Mouse (Mus musculus): ENCODE results near the gene Map3k9. TPM values are rescaled to one million over a fixed set of nuclear protein-coding genes. Genes with fewer than 3 reads are reported as not detected.

Gene Map3k9
- polyA plus RNA-seq, 1 experiment, result 0.48 TPM

- Histone ChIP-seq H3K9me3 (peaks cover 8% of the 10 kb centered on the region), H3K36me3 (replicated peaks; ENCODE audit: low read length) (no peaks in the 10 kb centered on the region), H3K4me1 (peaks cover 13% of the 10 kb centered on the region), H3K4me3 (replicated peaks) (no peak overlapping the region), H3K27me3 (replicated peaks) (peaks cover 44% of the 10 kb centered on the region)
- no peak for TF ChIP-seq FLI1 (IDR thresholded peaks at IDR 0.05; ENCODE audit: low read length)
- no peak for TF ChIP-seq GATA1 (IDR thresholded peaks at IDR 0.05; ENCODE audit: borderline replicate concordance, low read length)
Observed at GRCm38 (mm10) chr12:81789499-81789898, 8.5 kb upstream of the Map3k9 start.

GRCm38 (mm10) chr12:81788672-81789084, 7.7 kb upstream of the Map3k9 start:
- Histone ChIP-seq H3K36me3 (replicated peaks; ENCODE audit: low read length) (no peaks in the 10 kb centered on the region), H3K4me1 (peaks cover 13% of the 10 kb centered on the region), H3K4me3 (replicated peaks) (peak overlapping the region; percentile 72), H3K27me3 (replicated peaks) (peaks cover 44% of the 10 kb centered on the region), H3K9me3 (peaks cover 8% of the 10 kb centered on the region)
- TF ChIP-seq FLI1 (IDR thresholded peaks at IDR 0.05; ENCODE audit: low read length), result no peak

- peaks cover 8% of the 10 kb centered on the region for H3K9me3 ChIP-seq
- peaks cover 46% of the 10 kb centered on the region for H3K27me3 ChIP-seq (replicated peaks)
- TF ChIP-seq FLI1 (IDR thresholded peaks at IDR 0.05; ENCODE audit: low read length) (no peak), GATA1 (IDR thresholded peaks at IDR 0.05; ENCODE audit: borderline replicate concordance, low read length) (no peak)
Observed at GRCm38 (mm10) chr12:81787262-81787661, 6.3 kb upstream of the Map3k9 start.

GRCm38 (mm10) chr12:81783301-81783700, 2.3 kb upstream of the Map3k9 start:
- TF ChIP-seq FLI1 (IDR thresholded peaks at IDR 0.05; ENCODE audit: low read length), result no peak
- TF ChIP-seq GATA1 (IDR thresholded peaks at IDR 0.05; ENCODE audit: borderline replicate concordance, low read length), result no peak
- Histone ChIP-seq H3K4me1 (peaks cover 20% of the 10 kb centered on the region), H3K27me3 (replicated peaks) (peaks cover 72% of the 10 kb centered on the region), H3K36me3 (replicated peaks; ENCODE audit: low read length) (no peaks in the 10 kb centered on the region), H3K4me3 (replicated peaks) (no peak overlapping the region), H3K9me3 (no peaks in the 10 kb centered on the region)

More at GRCm38 (mm10) chr12:81787262-81787661, 6.3 kb upstream of the Map3k9 start:
- Histone ChIP-seq H3K4me1 (peaks cover 7% of the 10 kb centered on the region), H3K36me3 (replicated peaks; ENCODE audit: low read length) (no peaks in the 10 kb centered on the region), H3K4me3 (replicated peaks) (no peak overlapping the region)

GRCm38 (mm10) chr12:81782606-81783005, 1.6 kb upstream of the Map3k9 start:
- Histone ChIP-seq H3K9me3 (no peaks in the 10 kb centered on the region), H3K4me3 (replicated peaks) (no peak overlapping the region), H3K4me1 (peaks cover 20% of the 10 kb centered on the region), H3K36me3 (replicated peaks; ENCODE audit: low read length) (no peaks in the 10 kb centered on the region), H3K27me3 (replicated peaks) (peaks cover 77% of the 10 kb centered on the region)
- TF ChIP-seq FLI1 (IDR thresholded peaks at IDR 0.05; ENCODE audit: low read length) (no peak), GATA1 (IDR thresholded peaks at IDR 0.05; ENCODE audit: borderline replicate concordance, low read length) (no peak)

GRCm38 (mm10) chr12:81780271-81781093, 493 bp downstream of the Map3k9 start:
- Histone ChIP-seq H3K4me1 (peaks cover 20% of the 10 kb centered on the region), H3K27me3 (replicated peaks) (peaks cover 71% of the 10 kb centered on the region), H3K4me3 (replicated peaks) (peak overlapping the region; percentile 92), H3K36me3 (replicated peaks; ENCODE audit: low read length) (no peaks in the 10 kb centered on the region), H3K9me3 (no peaks in the 10 kb centered on the region)
- TF ChIP-seq GATA1 (IDR thresholded peaks at IDR 0.05; ENCODE audit: borderline replicate concordance, low read length) (no peak), FLI1 (IDR thresholded peaks at IDR 0.05; ENCODE audit: low read length) (no peak)

GRCm38 (mm10) chr12:81779831-81780230, 1.1 kb downstream of the Map3k9 start:
- Histone ChIP-seq H3K9me3 (no peaks in the 10 kb centered on the region), H3K27me3 (replicated peaks) (peaks cover 70% of the 10 kb centered on the region), H3K4me1 (peaks cover 20% of the 10 kb centered on the region), H3K36me3 (replicated peaks; ENCODE audit: low read length) (no peaks in the 10 kb centered on the region), H3K4me3 (replicated peaks) (peak overlapping the region; percentile 3)
- TF ChIP-seq GATA1 (IDR thresholded peaks at IDR 0.05; ENCODE audit: borderline replicate concordance, low read length) (no peak), FLI1 (IDR thresholded peaks at IDR 0.05; ENCODE audit: low read length) (no peak)

GRCm38 (mm10) chr12:81776191-81776590, 4.8 kb downstream of the Map3k9 start:
- Histone ChIP-seq H3K27me3 (replicated peaks) (peaks cover 47% of the 10 kb centered on the region), H3K36me3 (replicated peaks; ENCODE audit: low read length) (no peaks in the 10 kb centered on the region), H3K4me1 (peaks cover 10% of the 10 kb centered on the region), H3K9me3 (no peaks in the 10 kb centered on the region), H3K4me3 (replicated peaks) (no peak overlapping the region)
- TF ChIP-seq GATA1 (IDR thresholded peaks at IDR 0.05; ENCODE audit: borderline replicate concordance, low read length), result no peak
- no peak for TF ChIP-seq FLI1 (IDR thresholded peaks at IDR 0.05; ENCODE audit: low read length)

- no peaks in the 10 kb centered on the region for H3K36me3 ChIP-seq (replicated peaks; ENCODE audit: low read length)
- no peaks in the 10 kb centered on the region for H3K9me3 ChIP-seq
- no peak overlapping the region for H3K4me3 ChIP-seq (replicated peaks)
- H3K4me1 ChIP-seq, result peaks cover 6% of the 10 kb centered on the region
- H3K27me3 ChIP-seq (replicated peaks), result peaks cover 41% of the 10 kb centered on the region
- TF ChIP-seq FLI1 (IDR thresholded peaks at IDR 0.05; ENCODE audit: low read length), result no peak
- TF ChIP-seq GATA1 (IDR thresholded peaks at IDR 0.05; ENCODE audit: borderline replicate concordance, low read length), result no peak
Observed at GRCm38 (mm10) chr12:81775641-81776040, 5.3 kb downstream of the Map3k9 start.

- TF ChIP-seq FLI1 (IDR thresholded peaks at IDR 0.05; ENCODE audit: low read length) (no peak), GATA1 (IDR thresholded peaks at IDR 0.05; ENCODE audit: borderline replicate concordance, low read length) (no peak)
- H3K4me1 ChIP-seq, result no peaks in the 10 kb centered on the region
- peaks cover 29% of the 10 kb centered on the region for H3K27me3 ChIP-seq (replicated peaks)
- H3K36me3 ChIP-seq (replicated peaks; ENCODE audit: low read length), result no peaks in the 10 kb centered on the region
- no peak overlapping the region for H3K4me3 ChIP-seq (replicated peaks)
- H3K9me3 ChIP-seq, result no peaks in the 10 kb centered on the region
Observed at GRCm38 (mm10) chr12:81774186-81774585, 6.8 kb downstream of the Map3k9 start.
